Mouse (Mus musculus) C2C12 (cell line): ENCODE data around the gene Tsc22d1.

Experiments
- CEBPB ChIP-seq: IDR thresholded peaks from one replicate; pipeline ENCODE4 v1.6.1; 2011; ENCODE audit warnings: low read depth, mild to moderate bottlenecking, control low read depth, moderate library complexity
- CTCF ChIP-seq: IDR thresholded peaks from one replicate; pipeline ENCODE4 v1.5.1; 2011; ENCODE audit not compliant: control insufficient read depth, insufficient read depth, insufficient read length
- FOSL1 ChIP-seq: IDR thresholded peaks from one replicate; pipeline ENCODE4 v1.8.0; 2011; ENCODE audit warnings: mild to moderate bottlenecking, low read length; ENCODE audit not compliant: poor library complexity, insufficient read depth, severe bottlenecking
- MAX ChIP-seq: IDR thresholded peaks from one replicate; pipeline ENCODE4 v1.6.1; 2011; ENCODE audit warnings: mild to moderate bottlenecking, control low read depth
- MYOD1 ChIP-seq: IDR thresholded peaks from one replicate; pipeline ENCODE4 v1.6.1; 2011; ENCODE audit warnings: low read depth; ENCODE audit not compliant: control insufficient read depth, insufficient read length

- no peak for TF ChIP-seq CTCF
- no peak for TF ChIP-seq CEBPB
- no peak for TF ChIP-seq FOSL1
- no peak for TF ChIP-seq MYOD1
- TF ChIP-seq MAX = no peak
Measured at GRCm38 (mm10) chr14:76556852-76557208, 142.1 kb downstream of the Tsc22d1 start, which contains the start of gene Serp2.
